Mouse (Mus musculus) kidney, postnatal 25 days (tissue): ENCODE results near the gene Pqlc2.

Experiments
- DNase-seq, 2 experiments: peaks; one replicate each; pipeline ENCODE4 v3.0.0; 2021; ENCODE audit warnings: mixed read lengths in 2 of 2

The Pqlc2 gene

GRCm38 (mm10) chr4:139310171-139310898 is at the start of gene Pqlc2, which contains the start of gene Akr7a5:
Gene Pqlc2, minus strand, starts transcription at chr4:139310708.
Gene Akr7a5, plus strand, starts transcription at chr4:139310744.
- DNase-seq = peak; percentile 97 to 99

- no peak for DNase-seq
Observed at GRCm38 (mm10) chr4:139357211-139357610, 46.7 kb upstream of the Pqlc2 start.

- no peak for DNase-seq
Observed at GRCm38 (mm10) chr4:139352832-139353231, 42.3 kb upstream of the Pqlc2 start.

GRCm38 (mm10) chr4:139351931-139352711 is 41.6 kb upstream of the Pqlc2 start, which contains the start of the genes Mrto4, Emc1 and Ubr4:
Gene Mrto4, minus strand, starts transcription at chr4:139352576.
Gene Emc1, plus strand, starts transcription at chr4:139352587.
Gene Ubr4, plus strand, starts transcription at chr4:139352609.
- peak; percentile 88 to 93 for DNase-seq

- DNase-seq = no peak
Observed at GRCm38 (mm10) chr4:139345416-139346019, 35.0 kb upstream of the Pqlc2 start.

- DNase-seq = peak; percentile 84 to 89
Observed at GRCm38 (mm10) chr4:139343718-139344117, 33.2 kb upstream of the Pqlc2 start.

- DNase-seq = peak; percentile 40 to 54
Observed at GRCm38 (mm10) chr4:139341556-139342233, 31.2 kb upstream of the Pqlc2 start.

- no peak for DNase-seq
Observed at GRCm38 (mm10) chr4:139340835-139341234, 30.3 kb upstream of the Pqlc2 start.

GRCm38 (mm10) chr4:139338145-139338544 is 27.6 kb upstream of the Pqlc2 start:
- no peak for DNase-seq

- DNase-seq = peak; percentile 89
Observed at GRCm38 (mm10) chr4:139336822-139337483, 26.4 kb upstream of the Pqlc2 start.

- DNase-seq = peak in 1 of 2 experiments; percentile 57
Observed at GRCm38 (mm10) chr4:139335507-139335906, 25.0 kb upstream of the Pqlc2 start.

GRCm38 (mm10) chr4:139334631-139335295 is 24.3 kb upstream of the Pqlc2 start:
- peak; percentile 34 to 47 for DNase-seq

- peak; percentile 90 to 91 for DNase-seq
Observed at GRCm38 (mm10) chr4:139330605-139331004, 20.1 kb upstream of the Pqlc2 start.

GRCm38 (mm10) chr4:139319740-139320139 is 9.2 kb upstream of the Pqlc2 start:
- DNase-seq = no peak

GRCm38 (mm10) chr4:139318449-139318848 is 7.9 kb upstream of the Pqlc2 start:
- DNase-seq = no peak

- peak in 1 of 2 experiments; percentile 67 for DNase-seq
Observed at GRCm38 (mm10) chr4:139312632-139313031, 2.1 kb upstream of the Pqlc2 start.

- DNase-seq = peak in 1 of 2 experiments; percentile 31
Observed at GRCm38 (mm10) chr4:139311707-139312106, 1.2 kb upstream of the Pqlc2 start.

- peak; percentile 62 to 78 for DNase-seq
Observed at GRCm38 (mm10) chr4:139310899-139311701, 592 bp upstream of the Pqlc2 start.

GRCm38 (mm10) chr4:139309651-139310050 is 857 bp downstream of the Pqlc2 start:
- no peak for DNase-seq

- peak; percentile 59 to 86 for DNase-seq
Observed at GRCm38 (mm10) chr4:139307916-139308315, 2.6 kb downstream of the Pqlc2 start.

- DNase-seq = no peak
Observed at GRCm38 (mm10) chr4:139305521-139305920, 5.0 kb downstream of the Pqlc2 start.
